Mouse (Mus musculus): ENCODE measurements around the gene Zfp385a.

The Zfp385a gene

DNA sequence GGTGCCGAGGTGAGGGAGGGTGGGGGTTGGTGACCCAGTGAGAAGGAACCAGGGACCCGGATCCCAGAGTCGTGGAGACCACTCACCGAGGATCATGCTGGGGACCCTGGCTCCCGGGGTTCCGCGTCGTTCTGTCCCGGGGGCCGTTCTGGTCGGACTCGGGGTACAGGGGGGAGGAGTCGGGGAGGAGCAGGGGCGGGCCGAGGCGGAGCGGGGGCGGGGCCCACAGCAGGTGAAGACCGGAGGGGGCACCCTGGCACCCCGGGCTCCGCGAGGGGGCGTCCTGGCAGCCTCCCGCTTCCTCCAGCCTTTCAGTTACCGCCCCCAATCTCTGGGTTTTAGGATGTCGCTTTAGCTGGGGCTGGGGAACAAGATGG is at the start of gene Zfp385a:
Gene Zfp385a, minus strand, starts transcription at position 133 of the 377 bp plus-strand sequence.
- peak; percentile 43 to 46 for DNase-seq (ENCODE audit: low spot score in 2 of 2)

DNA sequence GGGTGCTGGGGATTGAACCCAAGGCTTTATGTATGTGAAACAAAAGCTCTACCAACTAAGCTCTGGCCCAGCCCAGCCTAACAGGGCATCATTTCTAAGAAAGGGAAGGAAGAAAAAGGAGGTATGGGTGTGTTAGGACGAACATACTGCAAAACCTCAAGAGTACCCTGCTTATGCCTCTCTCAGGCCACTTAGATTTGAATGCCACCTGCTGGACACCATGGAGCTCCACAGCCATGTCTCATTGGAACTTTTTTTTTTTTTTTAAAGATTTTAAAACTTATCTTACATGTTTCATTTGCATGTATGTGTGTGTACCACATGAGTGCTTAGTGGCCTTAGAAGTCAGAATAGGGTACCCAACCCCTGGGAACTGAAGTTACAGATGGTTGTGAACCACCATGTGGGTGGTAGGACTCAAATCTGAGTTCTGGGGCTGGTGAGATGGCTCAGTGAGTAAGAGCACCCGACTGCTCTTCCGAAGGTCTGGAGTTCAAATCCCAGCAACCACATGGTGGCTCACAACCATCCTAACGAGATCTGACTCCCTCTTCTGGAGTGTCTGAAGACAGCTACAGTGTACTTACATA is 48.8 kb upstream of the Zfp385a start:
- no peak for DNase-seq (ENCODE audit: low spot score in 2 of 2)

DNA sequence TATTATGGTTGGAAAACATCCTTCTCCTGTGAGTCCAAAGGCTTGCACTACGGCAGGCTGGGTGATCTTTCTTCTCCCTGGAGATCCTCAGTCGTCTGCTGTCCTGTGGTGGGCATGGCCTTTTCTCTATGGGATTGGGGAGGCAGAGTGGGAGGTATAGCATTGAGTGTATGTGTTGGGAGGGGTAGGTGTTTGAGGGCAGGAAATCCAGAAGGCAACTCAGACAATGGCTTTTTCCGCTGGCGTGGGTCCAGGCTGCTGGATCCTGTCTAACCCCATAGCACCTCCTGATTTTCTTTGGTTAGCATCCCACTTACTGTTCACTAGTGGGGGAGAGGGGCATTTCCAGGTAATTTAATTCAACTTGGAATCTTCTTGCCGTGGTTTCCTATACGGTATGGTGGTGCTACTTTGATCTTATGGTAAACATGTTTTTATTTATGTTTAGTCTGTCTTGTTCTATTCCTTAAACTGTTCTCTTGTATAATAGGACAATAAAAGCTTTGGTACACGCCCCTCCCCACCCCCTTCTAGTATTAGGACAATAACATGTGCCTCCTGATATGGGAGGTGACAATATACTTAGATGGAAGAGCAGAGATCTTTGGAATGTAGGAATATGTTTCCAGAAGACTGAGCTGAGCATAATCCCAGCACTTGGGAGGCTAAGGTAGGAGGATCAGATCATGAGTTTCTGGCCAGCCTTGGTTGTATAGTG is 44.0 kb upstream of the Zfp385a start:
- DNase-seq (ENCODE audit: low spot score in 2 of 2), result no peak

DNA sequence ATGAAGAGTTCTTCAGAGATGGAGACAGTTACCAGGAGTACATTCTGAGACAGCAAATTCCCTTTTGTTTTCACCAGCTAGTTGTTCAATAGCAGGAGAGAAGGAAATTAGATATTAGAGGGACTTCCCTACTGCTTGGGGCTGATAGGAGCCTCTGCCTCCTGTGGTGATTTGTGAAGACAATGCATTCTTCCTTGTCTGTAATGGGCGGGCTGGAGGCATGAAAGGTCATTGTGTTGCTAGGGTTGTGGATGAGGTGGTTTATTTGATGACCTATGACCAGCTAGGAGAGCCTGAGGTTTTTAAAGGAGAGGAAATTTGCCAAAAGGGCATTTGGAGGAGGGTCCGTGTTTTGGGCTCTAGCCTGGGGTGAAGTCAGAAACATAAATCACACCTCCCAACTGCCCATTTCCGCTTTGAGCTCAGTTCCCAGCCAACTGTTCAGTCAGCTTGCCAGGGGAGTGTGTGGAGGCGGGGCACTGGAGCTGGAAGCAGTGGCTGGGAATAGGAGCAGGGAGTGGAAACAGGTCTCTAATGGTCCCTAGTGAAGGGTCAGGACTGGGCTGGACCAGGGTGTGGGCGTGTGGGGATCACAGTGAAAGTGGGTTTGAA is 43.0 kb upstream of the Zfp385a start:
- DNase-seq (ENCODE audit: low spot score in 2 of 2), result peak in 1 of 2 experiments; percentile 55

DNA sequence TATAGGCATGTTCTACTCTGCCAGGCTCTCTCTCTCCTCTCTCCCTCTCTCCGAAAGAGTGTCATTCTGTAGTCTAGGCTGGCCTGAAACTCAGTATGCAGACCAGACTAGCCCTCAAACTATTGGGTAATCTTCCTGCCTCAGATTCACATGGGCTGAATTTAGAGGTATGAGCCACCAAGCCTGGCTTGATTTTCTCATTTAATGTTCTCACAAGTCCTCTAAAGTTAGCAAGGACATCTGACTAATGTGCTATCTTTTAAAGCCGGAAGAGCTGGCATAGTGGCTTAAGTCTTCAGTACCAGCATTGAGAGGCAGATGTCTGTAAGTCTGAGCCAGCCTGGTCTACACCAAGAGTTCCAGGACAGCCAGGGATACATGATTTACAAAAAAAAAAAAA is 42.2 kb upstream of the Zfp385a start:
- no peak for DNase-seq (ENCODE audit: low spot score in 2 of 2)

DNA sequence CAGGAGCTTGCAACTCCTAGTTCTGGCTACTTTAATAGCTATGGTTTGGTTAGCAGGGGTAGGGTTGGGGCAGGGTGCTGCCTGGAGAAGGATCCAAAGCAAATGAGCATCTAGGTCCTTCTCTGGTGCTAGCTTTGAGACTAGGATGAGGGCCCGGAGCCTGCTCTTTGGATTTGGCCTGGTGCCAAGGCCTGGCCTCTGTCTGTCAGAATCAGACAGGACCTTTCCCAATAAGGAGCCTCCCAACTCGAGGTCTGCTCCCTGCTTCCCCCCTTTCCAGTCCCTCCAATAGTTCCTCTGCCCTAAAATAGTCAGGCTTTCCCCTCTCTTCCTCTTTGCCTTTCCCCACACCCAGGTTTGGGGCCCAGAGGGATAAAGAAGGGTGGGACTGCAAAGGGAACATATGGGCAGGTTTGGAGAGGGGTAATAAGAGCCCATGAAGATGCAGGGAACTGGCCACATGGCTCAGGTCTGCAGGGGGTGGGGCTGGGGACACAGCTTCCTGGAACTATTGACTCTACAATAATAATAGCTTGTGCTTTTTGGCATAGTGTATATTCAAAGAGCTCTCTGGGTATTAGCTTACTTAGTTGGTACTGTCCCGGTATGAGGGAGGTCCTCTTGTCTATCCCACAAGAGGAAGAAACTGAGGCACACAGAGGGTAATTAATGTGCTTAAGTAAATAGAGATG is 38.9 kb upstream of the Zfp385a start:
- DNase-seq (ENCODE audit: low spot score in 2 of 2), result no peak

DNA sequence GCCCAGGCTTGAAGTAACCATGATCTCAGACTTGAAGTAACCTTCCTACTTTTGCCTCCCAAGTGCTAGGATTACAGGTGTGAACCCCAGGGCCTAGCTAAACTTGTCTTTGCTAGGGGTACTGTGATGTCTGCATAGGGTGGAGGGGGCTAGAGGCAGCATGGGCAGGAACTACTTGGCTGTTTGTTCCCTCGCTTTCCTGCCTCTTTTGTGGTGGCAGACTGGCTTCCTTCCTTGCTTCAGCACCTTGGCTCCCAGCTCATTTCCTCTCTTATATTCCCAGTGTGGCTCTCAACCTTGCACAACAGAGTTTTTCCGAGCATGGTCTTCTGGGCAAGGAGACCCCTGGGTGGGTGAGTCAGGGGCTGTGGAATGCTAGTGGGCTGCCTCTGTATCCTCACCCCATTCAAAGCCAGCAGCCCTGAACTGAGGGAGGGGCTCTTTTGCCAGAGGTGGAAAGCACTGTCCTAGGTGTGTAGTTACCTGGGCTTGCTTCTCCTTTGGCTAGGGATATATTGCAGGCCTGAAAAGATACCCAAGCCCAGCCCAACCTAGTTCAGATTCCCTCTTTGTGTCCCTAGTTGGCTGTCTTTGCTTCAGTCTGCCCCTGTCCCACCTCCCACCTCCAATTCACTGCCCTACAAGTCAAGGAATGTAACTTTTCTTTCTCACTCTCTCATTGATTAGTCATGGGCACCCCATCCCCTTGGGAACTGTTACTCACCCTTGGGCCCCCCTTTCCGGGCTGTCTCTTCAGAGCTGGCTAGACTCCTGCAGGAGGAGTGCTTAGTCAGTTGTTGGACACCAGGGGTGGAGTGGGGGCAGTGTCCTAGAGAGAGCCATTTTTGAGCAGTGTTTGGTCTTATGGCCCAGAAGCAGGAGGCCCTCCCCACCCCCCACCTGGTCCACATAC is 38.1 kb upstream of the Zfp385a start:
- DNase-seq (ENCODE audit: low spot score in 2 of 2), result no peak

DNA sequence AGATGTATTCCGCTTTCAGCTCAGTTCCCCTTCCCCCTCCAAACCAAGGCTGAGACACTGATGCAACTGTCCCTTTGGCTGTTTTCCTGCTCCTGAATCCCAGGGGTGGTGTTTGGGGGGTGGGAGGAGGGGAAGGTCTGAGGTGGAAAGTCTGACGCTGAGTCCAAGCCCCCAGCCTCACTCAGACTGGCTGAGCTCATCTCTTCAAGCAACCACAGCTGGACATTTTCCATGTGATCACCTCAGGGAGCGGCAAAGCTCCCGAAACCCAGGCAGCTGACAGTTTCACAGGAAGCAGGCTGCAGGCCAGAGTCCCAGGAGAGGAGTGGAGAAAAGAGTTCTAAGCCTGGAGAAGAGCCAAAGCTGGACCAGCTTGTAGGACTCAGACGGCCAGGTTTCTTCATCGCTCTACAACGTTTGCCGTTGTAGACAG is 37.0 kb upstream of the Zfp385a start:
- peak in 1 of 2 experiments; percentile 42 for DNase-seq (ENCODE audit: low spot score in 2 of 2)

DNA sequence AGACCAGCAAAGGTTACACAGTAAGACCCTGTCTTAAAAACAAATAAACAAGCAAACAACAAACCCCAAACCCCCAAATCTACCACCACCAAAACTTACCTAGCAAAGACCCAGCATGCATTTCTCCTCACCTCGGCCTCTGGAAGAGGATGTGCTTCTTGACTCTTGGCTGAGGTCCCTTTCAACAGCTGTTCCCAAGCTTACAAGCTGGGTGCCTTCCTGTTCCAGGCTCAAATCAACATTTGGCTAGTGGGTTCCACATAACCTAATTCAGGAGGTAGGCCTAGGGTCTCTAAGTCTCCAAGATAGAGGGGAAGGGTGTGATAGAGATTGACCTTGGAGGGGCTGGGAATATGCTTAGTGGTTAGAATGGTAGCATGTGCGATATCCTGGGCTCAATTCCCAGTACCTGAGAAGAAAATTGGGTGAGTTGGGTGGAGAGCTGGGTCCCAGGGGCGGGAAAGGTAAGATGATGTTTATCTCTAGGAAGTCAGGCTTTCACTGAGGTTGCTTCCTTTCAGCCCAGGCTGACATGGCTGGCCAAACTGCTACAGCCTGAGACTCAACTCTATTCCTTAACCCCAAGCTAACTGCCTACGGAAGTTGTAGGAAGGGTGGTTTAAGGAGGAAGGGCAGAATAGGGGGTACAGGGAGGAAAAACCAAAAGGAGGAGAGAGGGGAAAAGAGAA is 35.4 kb upstream of the Zfp385a start:
- DNase-seq (ENCODE audit: low spot score in 2 of 2), result no peak

DNA sequence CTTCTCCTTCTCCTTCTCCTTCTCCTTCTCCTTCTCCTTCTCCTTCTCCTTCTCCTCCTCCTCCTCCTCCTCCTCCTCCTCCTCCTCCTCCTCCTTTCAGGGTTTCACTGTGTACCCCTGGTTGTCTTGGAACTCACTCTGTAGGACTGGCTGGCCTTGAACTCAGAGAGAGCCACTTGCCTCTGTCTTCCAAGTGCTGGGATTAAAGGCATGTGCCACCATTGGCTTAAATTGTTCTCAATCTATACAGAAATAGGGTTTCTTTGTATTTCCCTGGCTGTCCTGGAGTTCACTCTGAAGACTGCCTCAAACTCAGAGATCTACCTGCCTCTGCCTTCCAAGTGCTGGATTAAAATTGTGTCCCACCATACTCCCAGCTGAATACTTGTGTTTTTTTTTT is 32.6 kb upstream of the Zfp385a start:
- no peak for DNase-seq (ENCODE audit: low spot score in 2 of 2)

DNA sequence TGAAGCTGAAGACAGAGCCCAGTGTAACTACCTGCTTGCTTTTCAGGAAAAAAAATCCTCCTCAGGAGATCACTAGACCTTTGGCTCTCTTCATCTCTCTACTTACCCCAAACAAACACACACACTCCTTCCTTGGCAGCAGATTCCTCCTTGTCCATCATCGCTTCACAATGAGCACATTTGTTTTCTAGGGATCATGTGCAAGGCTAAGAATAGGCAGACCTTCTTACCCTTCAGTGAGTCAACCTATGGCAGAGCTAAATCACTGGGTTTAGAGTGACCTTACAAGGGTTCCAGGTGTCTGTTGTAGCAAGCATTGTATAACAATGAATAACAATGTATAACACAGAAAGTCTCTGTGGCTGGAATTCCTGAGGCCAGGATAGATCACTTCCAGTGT is 31.8 kb upstream of the Zfp385a start:
- no peak for DNase-seq (ENCODE audit: low spot score in 2 of 2)

DNA sequence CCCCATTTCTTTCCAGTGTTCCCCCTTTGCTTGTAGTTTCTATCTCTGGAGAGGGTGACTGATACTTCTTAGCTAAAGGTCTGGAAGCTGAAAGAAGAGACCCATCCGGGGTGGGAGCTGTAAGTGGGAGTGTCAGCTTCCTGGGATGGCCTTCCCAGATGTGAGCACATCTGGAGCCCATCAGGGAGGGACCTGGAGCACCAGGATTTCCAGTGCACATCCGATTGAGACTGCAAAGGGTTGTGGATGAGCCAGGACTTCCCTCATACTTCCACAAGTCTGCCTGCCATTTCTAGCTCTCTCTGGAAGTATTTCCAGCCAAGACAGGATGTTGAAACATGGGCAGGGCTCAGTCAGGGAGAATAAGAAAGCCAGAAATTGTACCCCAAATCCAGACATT is 31.3 kb upstream of the Zfp385a start:
- no peak for DNase-seq (ENCODE audit: low spot score in 2 of 2)

DNA sequence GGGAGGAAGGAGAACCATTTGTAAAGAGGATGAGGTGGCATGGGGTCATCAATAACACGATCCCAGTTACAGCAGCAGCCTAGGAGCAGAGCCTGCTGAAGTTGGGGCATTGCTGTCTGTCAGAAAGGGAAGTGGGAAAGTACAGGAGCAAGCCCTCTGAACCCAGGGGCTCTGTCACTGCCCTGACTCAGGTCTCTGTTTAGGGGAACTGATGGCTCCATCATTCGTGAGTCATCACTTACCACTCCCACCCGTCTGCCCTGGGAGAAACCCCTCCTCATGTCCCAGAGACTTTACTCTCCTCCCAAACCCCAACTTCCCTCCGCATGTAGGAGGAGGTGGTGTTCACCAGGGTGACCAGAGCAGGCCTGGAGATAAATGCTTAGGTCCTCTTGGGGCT is 30.6 kb upstream of the Zfp385a start:
- no peak for DNase-seq (ENCODE audit: low spot score in 2 of 2)

DNA sequence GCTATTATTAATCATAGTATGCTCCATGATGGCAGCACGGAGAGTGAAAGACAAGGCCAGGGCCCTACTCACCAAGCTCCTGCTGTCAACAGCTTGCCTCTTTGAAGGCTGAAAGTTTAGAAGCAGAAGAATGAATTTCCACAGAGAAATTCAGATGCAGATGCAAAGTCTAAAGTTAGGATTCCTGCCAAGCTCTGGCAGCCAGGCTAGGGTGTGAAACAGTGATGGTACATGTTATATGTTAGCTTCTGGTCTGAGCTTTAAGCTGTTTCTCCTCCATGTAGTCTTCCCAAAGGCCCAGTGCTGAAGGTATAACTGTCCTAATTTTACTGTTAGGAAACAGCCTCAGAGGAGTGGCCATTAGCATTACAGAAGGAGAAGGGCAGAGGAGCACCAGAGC is 29.2 kb upstream of the Zfp385a start:
- DNase-seq (ENCODE audit: low spot score in 2 of 2), result no peak

DNA sequence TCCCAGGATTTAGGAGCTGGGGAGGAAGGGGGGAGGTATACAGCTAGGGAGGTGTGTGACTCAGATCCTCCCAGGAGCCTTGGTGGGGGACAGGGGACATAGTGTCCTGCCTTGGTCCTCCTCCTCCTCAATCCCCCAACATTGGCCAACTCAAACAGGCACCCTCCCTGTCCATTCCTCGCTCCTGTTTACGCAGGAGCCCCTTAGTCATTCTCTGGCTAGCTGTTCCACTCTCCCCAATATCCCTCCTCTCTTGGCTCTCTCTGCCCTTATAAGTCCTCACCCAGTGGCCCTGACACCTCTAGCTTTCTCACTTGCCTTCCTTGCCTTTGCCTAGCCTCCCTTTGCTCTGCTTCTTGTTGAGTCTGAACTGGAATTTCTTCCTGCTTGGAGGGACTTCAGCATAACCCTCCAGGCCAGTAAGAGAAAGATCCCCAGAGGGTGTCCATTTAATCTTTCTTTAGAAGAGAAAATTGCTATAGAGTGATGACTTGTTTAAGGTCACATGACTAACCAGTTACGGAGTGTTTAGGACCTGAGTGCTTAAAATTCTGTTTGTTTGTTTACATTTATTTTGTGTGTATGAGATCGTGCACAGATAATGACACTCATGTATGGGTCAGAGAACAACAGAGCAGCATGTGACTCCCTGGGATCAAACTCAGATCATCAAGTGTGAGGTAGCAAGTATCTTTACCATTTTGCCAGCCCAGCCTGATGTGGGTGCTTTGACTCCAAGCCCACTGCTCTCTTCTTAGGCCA is 28.5 kb upstream of the Zfp385a start:
- no peak for DNase-seq (ENCODE audit: low spot score in 2 of 2)

DNA sequence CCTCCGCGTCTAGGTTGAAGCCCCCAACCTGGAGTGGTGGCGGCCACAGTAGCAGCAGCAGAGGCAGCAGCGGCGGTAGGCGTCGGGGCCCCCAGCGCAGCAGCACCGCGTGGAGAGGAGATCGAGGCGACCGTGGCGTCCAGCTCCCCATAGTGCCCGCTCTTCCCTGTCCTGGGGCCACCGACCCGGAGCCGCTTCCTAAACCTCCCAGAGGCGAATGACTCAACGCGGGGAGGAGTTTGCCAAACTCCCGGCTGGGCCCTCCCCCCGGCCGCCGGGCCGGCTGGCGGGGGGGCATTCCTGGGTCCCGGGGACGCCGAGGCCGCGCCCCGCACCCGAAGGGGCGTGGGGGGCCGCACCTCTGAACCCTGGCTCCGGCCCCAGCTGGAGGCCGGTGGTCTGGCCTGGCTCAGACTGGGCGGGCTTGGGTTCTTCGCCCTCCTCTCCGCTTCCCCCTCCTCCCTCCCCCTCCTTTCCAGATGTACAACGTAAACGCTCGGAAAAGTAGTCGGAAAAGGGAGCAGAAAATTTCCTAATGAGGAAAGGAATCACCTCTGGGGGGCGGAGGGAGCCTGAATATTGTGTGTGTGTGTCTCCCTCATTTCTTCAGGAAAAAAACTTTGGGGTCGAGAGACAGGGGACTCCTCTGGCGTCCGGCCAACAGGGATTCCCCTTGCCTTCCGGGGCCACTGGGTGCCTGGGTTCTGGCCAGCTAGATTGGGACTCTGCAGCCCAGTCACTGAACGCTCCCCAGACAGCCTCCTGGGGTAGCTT is 26.7 kb upstream of the Zfp385a start, which contains the start of gene Itga5:
Gene Itga5, minus strand, starts transcription at position 388 of the 774 bp plus-strand sequence.
- peak; percentile 79 to 82 for DNase-seq (ENCODE audit: low spot score in 2 of 2)

DNA sequence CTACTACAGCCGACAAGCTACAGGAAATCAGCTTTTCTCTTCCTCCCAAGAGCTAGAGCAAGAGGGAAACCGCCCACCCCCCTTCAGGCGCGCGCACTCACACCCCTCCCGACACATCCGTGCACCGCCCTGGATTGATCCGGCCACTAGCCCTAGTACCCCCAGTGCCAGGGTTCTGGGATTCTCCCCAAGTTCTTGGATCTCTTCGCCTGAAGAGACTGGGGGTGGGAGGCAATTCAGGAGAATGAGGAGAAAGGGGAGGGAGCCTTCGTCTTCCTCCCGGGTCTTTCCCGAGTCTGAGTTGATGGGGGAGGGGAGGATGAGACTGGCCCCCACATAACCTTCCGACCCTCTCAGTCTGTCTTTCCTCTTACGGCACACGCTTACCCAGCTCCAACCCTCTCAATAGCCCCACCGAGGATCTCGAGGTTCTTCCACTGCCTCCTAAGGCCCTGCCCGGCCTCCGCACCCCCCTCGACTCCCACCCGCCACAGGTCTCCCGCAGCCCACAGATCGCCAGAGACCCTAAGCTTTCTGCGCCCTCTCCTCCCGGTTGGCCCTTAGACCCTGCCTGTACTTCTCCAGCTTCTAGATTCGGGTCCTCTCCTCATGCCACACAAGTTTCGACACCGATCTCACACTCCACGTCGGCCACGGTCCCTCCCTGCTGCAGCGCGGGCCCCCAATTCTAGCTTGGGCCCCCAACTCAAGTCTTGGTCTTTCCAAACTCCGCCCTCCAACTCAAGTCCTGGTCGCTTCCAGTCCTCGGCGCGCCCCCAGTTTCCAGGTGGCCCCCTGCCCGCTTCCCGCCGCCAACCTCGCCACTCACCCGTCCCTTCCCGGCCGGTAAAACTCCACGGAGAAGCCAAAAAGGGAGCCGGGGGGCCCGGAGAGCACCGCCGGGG is 25.8 kb upstream of the Zfp385a start:
- DNase-seq (ENCODE audit: low spot score in 2 of 2), result no peak

DNA sequence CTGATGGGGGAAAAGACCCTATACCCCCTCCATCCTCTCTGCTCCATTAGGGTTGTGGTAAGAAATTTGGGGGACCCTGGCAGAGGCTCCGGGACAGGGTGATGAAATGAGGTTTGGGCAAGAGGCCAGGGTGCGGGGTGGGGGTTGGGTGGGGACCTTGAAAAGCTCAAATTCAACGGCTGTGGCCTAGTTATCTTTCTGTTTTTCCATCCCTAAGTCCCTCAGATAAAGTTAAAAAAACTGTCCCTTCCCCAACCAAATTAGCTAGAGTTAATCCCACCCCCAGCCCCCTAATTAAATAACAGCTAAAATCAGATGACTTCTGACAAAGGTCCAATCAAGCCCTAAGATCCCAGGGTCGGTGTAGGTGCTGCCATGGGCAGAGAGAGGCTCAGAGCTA is 24.9 kb upstream of the Zfp385a start:
- DNase-seq (ENCODE audit: low spot score in 2 of 2), result no peak

All from urinary bladder, postnatal 36 days (tissue).